Mouse (Mus musculus) embryo, embryonic 10 days (tissue): ENCODE measurements around the gene Trim8.

ENCODE experiments used
- DNase-seq: peaks from one replicate; pipeline ENCODE4 v3.0.0-alpha.2; 2015; ENCODE audit warnings: low spot score

Trim8 gene

DNA sequence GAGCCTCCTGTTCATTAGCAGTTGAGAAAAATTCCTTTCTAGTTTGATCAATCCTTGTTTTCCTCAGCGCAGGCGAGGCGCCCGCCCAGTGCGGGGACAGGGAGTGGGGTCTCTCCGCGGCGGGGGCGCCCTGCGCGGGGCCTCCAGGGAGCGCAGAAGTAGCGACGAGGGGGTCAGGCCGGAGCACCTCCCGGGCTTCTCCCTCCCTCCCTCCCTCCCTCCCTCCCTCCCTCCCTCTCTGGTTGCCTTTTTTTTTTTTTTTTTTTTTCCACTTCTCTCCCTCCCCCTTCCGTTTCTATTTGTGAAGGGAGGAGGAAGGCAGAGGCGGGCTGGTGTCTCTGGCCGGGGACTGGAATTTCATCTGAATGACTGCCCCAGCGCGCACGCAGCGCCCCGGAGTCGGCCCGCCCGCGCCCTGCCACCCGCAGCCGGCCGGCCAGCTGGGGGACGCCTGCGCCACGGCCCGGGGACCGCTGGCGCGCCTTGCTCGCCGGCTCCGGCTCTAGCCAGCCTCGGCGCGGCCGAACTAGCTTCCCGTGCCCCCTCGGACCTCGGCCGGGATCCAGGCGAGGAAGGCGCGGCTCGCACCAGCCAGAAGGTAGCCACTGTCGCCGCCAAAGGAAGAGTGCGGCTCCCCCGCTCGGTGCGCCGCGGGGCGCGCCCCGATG, at the start of gene Trim8:
Gene Trim8 (plus strand): TSS at position 302 of the 668 bp plus-strand sequence.
- peak; percentile 80 for DNase-seq

DNA sequence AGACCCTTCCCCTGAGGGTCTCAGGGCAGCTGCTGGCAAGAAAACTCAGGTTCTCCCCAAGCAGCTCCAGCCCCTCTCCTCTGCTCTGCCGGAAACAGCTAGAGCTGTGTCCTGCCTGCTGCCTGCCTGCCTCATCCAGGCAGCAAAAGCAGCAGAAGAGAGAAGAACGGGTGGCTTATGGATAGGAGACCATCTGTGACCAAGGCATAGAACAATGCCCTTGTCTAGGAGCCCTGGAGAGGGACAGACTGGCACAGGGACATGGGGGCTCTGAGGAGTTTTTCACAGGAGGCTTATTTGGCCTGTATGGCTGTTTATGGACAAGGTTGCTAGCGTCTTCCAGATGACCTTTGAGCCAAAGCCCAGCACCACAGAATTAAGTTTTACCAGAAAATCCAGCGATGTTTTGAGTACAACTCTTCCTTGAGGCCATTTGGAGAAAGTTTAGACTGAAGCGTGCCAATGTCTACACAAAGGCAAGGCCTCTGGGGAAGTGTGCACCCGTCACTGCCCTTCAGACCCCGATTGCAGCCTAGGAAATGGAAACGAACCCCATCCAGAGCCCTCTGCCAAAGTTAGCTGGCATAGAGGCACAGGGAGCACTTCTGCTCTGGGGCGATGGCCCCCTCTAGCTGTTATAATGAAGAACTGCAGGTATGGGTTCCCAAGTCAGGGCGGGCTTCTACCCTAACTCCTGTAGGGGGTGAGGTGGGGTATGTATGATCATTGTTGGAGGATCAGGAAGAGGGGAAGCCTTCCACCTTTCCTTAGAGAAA, 49.3 kb upstream of the Trim8 start:
- DNase-seq: peak; percentile 64

DNA sequence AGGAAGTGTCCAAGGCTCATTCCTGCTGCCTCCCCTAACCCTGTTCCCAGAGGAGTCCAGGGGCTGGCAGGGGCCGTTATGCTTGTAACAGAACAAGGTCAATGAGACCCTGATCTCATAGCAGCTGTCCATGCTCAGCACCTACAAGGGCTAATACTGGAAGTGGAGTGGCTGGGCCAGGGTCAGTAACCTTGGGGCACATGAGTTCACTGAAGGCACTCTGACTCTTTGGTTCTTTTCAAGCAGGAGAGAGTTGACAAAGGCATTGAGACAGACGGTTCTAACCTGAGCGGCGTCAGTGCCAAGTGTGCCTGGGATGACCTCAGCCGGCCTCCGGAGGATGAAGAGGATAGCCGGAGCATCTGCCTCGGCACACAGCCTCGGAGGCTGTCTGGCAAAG, 48.6 kb upstream of the Trim8 start:
- DNase-seq: no peak

DNA sequence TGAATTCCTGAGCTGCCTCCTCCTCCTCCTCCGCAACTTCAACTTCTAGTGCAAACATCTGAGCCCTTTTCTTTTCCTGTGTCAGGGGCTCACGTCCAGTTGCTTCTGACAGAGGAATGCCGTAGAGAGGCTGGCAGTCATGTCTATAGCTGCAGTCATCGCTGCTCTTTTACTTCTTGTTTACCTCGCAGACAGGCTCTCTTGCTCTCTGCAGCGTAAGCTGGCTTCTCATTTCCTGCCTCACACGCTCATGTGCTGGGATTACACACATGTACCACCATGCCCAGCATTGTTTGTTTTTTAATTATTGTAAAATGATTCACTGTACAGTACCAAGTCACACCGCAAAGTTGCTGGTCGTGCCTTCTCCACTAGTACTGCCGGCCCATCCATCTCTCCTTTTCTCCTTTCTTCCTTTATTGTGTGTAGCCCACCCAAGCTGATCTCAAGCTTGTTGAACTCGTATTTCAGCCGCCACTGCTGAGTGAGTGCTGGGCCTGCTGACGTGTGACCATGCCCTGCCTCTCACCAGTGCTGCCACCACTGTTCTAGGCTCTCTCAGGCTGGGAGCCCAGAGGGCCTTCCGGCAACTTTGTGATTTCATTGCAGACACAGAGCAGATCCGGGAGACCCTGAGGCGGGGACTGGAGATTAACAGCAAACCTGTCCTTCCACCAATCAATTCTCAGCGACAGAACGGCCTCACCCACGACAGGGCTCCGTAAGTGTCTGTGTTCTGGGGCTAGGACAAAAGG, 47.2 kb upstream of the Trim8 start:
- no peak for DNase-seq

DNA sequence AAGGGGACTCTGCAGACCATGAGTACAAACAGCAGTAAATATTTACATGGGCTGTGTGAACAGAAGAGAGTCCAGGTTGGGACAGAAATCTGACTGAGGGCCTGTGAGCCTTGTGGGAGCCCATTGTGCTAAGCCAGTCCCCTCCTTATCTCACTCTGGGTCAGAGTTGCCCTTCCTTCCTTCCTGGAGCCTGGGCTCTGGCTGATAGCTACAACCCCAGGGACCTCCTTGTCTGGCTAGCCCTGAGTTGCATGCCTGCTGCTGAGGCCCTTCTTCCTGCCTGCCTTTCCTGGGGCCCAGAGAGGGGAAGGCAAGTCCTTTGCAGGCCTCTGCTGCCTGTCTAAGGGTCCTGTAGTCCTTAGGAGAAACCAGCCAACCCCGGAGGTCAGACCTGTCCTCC, 46.5 kb upstream of the Trim8 start:
- peak; percentile 58 for DNase-seq

DNA sequence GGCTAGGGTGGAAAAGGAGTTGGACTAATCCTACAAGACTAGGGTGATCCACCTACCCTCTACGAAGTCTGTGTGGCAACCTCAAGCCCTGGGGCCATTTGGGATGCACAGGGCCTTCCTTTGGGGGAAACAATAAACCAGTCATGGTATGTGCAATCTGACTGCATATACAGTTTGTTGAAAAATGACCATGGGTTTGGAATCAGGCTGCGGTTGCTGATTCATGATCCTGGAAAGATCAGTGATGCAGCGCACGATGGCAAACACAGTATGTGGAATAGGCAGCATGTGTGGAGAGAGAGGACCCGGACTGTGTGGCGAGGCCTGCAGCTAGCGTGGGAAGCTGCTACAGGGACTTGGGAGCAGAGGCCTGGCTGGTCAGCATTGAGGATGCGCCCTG, 45.9 kb upstream of the Trim8 start:
- no peak for DNase-seq

DNA sequence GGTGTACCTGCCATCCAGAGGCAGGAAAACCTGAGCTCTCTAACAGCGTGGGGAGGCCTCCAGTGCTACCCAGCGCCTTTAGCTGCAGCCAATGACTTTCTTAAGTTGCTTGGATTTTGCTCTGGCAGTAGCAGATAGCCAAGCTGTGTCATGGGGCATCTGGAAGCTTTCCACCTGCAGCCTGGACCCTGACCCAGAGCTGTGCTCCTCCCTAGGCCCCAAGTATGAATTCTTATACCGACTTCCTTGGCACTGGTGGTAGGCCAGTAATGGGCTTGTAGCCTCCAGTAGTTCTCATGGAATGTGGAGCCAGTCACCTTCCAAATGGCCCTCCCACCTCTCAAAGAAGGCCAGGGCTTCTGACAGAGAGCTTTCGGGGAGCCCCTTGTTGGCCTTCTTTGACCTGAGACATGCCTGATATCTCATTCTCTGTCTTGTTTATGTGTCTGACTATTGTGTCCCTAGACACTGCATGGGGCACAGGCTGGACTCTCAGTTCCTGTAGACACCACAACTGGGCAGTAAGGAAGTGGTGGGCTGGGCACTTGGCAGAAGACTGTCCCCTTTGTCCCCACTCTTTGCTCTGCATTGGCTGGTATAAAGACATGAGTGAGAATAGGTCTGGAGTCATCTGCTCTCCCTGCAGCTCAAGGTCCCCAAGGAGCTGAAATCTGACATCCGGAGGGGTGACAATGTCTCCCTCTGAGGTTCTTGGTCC, 45.3 kb upstream of the Trim8 start:
- DNase-seq: no peak

DNA sequence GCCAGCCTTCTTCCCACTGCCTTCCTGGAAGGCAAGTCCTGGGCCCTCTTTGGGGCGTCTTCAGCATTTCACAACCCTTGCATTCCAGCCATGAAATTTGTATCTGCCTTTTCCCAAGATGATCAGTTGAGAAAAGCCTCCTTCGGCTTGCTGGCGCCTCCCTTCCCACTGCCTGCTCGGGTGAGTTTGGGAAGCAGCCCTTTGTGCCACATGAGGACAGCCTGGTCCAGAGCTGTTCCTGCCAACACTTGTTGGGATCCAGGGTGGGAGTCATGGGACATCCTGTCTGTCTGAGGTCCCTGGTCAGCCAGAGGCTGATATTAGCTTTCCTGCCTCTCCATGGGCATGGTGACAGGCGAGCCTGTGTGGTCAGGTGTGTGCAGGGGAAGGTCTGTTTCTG, 43.7 kb upstream of the Trim8 start:
- no peak for DNase-seq

DNA sequence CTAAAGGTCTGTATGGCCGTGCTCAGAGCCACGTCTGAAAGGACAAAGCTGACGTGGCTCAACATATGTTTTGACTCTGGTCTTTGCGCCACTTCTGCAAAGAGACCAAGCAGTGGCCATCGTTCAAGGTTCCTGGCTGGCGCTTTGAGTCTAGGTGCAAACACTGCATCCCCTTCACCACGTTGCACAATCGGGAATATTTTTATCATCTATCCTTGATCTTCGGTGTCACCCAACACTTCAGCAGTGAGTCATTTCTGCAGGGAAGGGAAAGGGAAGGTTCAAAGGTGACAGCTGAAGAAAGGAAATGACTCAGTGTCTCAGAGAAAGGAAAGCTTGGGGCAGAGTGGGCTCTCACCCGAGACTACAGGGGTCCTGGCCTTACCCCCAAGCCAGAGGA, 42.2 kb upstream of the Trim8 start:
- no peak for DNase-seq

DNA sequence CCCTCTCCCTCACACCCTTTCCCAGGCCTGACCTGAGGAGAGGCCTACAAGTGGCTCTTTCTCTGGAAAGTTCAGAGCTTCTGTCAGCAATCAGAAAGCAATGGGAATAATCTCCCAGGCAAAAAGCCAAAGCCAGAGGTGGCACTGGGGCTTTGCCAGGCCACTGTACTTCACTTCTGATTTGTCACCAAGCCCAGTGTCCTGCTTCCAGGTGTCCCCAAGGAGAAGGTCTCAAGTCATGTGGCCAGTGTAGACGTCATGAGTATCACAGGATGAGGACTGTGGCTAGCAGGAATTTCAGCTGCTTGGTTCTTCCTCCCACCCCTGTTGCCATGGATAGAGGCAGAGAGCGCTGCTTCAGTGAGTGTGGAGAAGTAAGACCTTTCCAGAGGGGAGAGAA, 41.6 kb upstream of the Trim8 start:
- DNase-seq: no peak

DNA sequence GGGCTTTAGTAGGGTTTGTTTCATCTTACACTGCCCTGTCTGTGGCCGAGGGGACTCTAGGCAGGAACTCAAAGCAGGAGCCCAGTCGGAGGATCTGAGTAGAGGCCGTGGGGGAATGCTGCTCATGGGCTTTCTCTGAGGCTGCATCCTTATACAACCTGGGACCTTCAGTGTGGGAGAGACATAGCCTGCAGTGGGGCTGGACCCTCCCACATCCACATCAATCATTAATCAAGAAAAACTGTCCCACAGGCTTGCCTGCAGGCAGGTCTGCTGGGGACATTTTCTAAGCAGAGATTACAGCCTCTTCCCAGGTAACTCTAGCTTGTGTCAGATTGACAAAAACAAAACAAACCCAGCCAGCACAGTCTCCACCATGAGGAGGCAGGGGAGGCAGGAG, 38.9 kb upstream of the Trim8 start:
- DNase-seq: no peak

DNA sequence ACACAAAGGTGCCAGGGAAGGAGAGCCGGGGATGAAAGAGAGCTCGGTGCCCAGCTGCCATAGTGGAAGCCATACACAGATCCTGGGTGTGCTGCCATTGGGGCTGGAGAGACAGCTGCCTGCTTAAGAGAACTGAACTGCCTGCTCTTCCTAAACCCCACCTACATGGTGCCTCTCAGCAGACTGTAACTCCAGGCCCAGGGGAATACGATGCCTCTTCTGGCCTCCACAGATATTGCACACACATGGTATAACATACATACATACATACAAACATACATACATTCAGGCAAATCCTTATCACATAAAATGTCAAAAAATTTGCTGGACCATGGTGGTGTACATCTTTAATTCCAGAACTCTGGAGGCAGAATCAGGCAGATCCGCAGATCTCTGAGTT, 38.1 kb upstream of the Trim8 start:
- no peak for DNase-seq

DNA sequence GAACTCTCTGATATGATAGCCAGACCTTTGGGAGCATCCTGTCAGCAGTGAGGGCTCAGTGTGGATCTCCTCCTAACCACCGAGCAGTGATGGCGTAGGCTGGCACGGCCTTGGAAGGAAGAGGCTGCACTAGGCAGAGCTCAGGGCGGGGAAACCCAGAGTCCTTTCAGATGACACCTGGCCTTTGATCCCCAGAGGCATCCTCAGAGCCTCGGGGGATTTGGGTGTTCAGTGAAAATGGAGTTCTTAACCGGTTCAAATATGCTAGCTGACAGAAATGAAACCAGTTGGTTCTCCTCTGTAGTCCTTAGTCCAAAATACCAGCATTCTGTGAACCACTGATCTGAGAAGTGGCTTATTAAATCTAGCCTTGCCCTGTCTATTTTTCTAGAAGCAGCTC, 35.3 kb upstream of the Trim8 start:
- DNase-seq: no peak

DNA sequence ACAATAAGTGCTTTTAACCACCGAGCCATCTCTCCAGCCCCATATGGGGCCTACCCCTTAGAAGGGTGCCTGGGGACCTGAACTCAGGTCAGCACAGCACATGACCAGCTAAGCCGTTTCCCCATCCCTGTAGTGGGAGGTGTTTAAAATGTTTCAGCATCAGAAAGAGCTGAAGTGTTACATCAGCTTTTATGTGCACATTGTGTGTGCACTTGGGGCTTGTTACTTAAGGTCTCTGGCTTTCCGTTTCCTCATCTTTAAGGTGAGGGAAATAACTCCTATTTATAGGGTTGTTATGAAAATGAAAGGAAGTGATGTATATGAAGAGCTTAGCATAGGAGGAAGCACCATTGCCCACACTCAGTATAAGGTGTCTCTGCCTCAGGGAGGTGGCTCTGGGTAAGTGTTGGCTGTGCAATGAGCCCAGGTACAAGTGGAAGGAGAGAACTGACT, 34.4 kb upstream of the Trim8 start:
- DNase-seq: no peak

DNA sequence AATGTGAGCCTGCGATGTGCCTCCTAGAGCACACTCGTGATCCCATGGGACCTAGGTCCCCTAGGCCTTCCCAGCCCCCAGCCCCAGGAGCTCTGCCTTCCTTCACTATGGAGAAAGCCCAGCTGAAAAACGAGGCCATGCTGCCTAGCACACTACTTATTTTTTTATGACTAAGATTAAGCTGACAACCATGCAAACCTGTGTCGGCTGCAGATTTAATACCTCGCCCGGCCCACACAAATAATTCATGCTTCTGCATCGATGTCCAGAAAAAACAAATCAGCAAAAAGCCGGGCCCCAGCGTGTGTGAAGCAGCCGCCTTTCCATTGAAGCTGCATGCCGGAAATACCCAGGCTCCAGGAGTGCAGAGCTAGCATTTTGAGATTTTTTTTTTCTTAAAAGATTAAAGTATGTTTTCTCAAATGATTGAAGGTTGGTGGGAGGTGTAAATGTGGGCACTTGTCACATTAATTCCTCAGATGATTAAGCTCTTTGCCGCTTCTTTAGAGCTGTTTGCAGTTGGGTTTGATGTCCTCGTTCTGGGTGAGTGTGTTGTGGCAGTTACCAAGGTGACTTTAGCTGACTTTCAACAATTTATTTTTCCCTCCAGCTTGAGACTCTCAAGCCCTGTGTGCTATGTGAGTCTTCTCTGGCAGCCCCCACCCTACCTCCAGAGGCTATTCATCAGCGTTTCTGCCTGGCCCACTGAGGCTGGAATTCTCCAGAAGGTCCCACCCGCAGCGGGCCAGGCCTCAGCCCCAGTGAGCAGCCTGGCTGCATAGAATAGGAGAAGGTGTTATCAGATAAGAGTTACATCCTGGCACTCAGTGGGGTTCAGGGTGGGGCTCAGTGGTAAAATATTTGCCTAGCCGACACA, 30.9 kb upstream of the Trim8 start:
- DNase-seq: peak; percentile 32

DNA sequence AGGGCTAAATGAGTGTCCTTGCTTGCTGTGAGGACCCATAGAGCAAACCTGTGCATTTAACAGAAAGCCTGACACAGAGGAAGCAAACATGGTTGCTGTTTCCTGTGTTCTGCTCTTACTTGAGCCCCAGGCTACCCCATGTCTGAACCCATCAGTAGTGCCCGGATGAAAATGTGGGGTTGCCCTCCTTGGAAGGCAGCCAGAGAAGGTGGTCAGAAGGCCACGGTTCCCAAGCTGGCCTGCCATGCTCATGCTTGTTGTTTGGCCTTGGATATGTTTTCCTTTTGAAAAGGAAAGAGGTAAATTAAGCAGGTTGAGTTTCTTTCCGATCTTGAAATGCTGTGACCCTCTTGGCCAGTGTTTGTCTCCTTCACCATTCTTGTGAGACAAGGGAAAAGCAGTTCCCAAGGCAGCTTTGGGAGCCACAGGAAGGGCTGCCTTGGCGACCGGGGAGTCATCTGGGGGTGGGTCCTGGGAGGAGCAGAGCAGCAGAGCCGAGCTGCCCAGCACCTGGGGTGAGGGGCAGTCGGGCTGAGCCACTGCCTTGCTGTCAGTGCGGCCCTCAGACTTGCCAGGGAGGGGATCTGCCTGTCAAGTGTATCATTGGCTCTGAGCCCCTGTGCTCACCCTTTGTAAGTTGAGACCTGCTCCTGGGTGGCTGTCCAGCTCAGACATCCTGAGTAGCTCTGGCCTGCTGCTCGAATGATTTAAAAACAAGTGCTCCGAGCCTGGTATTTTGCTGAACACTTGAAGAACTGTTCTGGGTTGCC, 30.0 kb upstream of the Trim8 start:
- peak; percentile 80 for DNase-seq

DNA sequence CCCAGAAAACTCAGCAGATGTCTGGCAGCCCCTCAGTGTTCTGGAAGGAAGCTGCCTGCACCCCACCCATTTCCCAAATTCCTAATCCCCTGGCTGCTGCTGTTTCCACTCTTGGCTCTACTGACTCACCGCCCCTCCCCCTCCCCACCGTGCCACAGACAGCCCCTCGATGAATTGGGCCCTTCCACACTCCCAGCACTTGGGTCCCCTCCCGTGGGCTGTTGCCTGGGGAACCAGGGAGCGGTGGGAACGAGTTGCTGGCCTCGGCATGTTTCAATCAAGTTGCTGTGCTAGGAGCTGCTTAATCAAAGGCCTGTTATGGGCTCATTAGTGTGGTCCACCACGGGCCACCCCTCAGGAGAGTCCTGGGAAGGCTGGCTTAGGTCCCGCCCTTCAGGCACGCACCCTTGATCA, 24.1 kb upstream of the Trim8 start:
- no peak for DNase-seq

DNA sequence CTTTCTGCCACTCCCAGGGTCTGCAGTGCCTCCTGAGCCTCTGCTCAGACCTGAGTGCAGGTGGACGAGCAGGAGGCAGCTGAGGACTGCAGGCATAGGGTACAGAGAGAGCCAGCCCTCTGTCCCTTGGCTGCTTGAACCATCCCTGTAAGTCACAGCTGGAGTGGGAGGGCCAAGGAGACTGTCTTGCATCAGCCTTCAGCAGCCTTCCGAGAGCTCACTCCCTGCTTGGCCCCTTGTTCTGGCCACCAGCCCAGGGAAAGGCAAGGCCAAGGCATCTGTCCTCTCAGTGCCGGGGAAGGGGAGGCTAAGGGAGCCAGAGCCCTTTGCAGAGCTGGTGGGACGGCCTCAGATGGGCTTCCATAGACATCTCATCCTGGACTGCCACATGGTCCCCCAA, 23.3 kb upstream of the Trim8 start:
- DNase-seq: no peak

DNA sequence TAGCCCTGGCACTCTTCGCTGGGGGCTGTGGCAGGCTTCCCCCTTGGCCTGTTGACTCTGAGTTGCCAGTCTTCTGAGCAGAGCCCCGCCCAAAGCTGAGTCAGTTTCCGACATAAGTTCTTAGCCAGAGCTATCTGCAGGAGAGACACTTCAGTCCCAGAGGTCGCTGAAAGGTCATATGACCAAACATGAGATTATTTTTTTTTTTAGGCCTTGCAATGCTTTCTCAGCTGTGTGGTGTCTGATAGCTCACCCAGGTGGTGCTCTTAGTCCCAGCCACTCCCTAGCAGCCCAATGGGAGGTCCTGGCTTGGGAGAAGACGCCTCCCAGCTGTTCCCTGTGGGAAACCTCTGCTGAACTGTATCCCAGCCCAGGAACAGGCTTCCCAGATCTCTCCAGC, 22.7 kb upstream of the Trim8 start:
- DNase-seq: peak; percentile 45

DNA sequence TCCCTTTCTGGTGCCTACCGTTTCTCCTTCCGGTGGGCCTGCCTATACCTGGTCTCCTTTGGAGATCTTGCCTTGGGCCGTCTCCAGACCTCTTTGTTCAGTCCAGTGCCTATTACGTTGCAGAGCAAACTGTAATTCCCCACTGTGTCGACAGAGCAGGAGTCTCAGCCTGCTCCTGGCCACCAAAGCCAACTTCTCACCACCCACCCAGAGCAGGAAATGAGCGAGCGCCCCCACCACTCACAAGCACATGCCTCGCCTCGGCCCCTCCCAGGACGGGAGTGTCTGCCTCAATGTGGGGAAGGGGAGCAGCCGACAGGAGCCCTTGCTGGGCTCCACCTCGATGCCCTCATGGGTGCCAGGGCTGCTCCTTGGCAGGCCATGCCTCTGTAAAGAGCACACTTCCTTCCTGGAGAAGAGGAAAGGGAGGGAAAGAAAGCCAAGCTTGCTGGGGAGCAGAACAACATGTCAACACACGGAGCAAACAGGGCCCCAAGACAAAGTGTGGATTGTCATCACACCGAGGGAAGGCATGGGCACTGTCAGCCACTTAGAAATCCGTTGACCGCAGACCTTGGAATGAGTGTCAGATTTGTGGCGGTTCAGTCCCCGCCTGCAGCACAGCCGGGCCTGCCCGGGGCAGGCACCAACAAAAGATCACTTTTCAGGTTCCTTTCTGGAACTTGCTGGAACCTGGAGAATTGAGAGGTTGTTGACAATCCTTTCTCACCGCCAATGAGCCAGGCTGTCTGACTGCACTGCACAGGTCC, 22.0 kb upstream of the Trim8 start:
- no peak for DNase-seq
